Mouse (Mus musculus) CH12.LX (cell line): ENCODE measurements around the gene Eme2.

ENCODE experiments used
- CTCF ChIP-seq, 2 experiments: IDR thresholded peaks in 1 of 2; conservative IDR thresholded peaks in 1 of 2; 2 replicates each; pipeline ENCODE4 v1.5.1; 2011 to 2012; ENCODE audit warnings: low read depth in 2 of 2, low read length in 2 of 2, improper control_type of control experiment in 1 of 2, inconsistent platforms in 1 of 2, mild to moderate bottlenecking in 1 of 2, moderate library complexity in 1 of 2
- EP300 ChIP-seq: IDR thresholded peaks from 2 replicates; pipeline ENCODE4 v1.6.1; 2011; ENCODE audit warnings: low read length, improper control_type of control experiment
- MXI1 ChIP-seq: IDR thresholded peaks from 2 replicates; pipeline ENCODE4 v1.6.1; 2011; ENCODE audit warnings: mild to moderate bottlenecking, low read depth, low read length, improper control_type of control experiment

- TF ChIP-seq MXI1 = no peak
- TF ChIP-seq CTCF (conservative IDR thresholded peaks at IDR 0.05 in 1 of 2, IDR thresholded peaks at IDR 0.05 in 1 of 2; ENCODE audit: low read depth in 2 of 2, low read length in 2 of 2) = no peak
- TF ChIP-seq EP300 = no peak
These were observed 54.5 kb downstream of the Eme2 start for GRCm38 (mm10) chr17:24840341-24840740.
